Mouse (Mus musculus): ENCODE results near the gene Mc3r. TPM values are rescaled to one million over a fixed set of nuclear protein-coding genes. Genes with fewer than 3 reads are reported as not detected.

The Mc3r gene
- not detected in 2 replicates for total RNA-seq (2017)

- ATAC-seq (ENCODE audit: extremely low read depth, insufficient number of reproducible peaks, low FRiP score, poor library complexity, severe bottlenecking): no peak
These were observed at the start of gene Mc3r for GRCm38 (mm10) chr2:172248106-172248764. Gene Mc3r (plus strand): TSS chr2:172248492.

GRCm38 (mm10) chr2:172201998-172202780 lies 46.1 kb upstream of the Mc3r start:
- no peak for ATAC-seq (ENCODE audit: extremely low read depth, insufficient number of reproducible peaks, low FRiP score, poor library complexity, severe bottlenecking)

- no peak for ATAC-seq (ENCODE audit: extremely low read depth, insufficient number of reproducible peaks, low FRiP score, poor library complexity, severe bottlenecking)
These were observed 41.3 kb upstream of the Mc3r start for GRCm38 (mm10) chr2:172207003-172207402.

- no peak for ATAC-seq (ENCODE audit: extremely low read depth, insufficient number of reproducible peaks, low FRiP score, poor library complexity, severe bottlenecking)
These were observed 34.8 kb upstream of the Mc3r start for GRCm38 (mm10) chr2:172213480-172213879.

GRCm38 (mm10) chr2:172214336-172214735 lies 34.0 kb upstream of the Mc3r start:
- no peak for ATAC-seq (ENCODE audit: extremely low read depth, insufficient number of reproducible peaks, low FRiP score, poor library complexity, severe bottlenecking)

- no peak for ATAC-seq (ENCODE audit: extremely low read depth, insufficient number of reproducible peaks, low FRiP score, poor library complexity, severe bottlenecking)
These were observed 32.7 kb upstream of the Mc3r start for GRCm38 (mm10) chr2:172215508-172216162.

GRCm38 (mm10) chr2:172216163-172216915 lies 32.0 kb upstream of the Mc3r start:
- ATAC-seq (ENCODE audit: extremely low read depth, insufficient number of reproducible peaks, low FRiP score, poor library complexity, severe bottlenecking): no peak

- no peak for ATAC-seq (ENCODE audit: extremely low read depth, insufficient number of reproducible peaks, low FRiP score, poor library complexity, severe bottlenecking)
These were observed 30.4 kb upstream of the Mc3r start for GRCm38 (mm10) chr2:172217886-172218285.

- no peak for ATAC-seq (ENCODE audit: extremely low read depth, insufficient number of reproducible peaks, low FRiP score, poor library complexity, severe bottlenecking)
These were observed 29.1 kb upstream of the Mc3r start for GRCm38 (mm10) chr2:172219186-172219585.

- ATAC-seq (ENCODE audit: extremely low read depth, insufficient number of reproducible peaks, low FRiP score, poor library complexity, severe bottlenecking): no peak
These were observed 26.5 kb upstream of the Mc3r start for GRCm38 (mm10) chr2:172221656-172222393.

- no peak for ATAC-seq (ENCODE audit: extremely low read depth, insufficient number of reproducible peaks, low FRiP score, poor library complexity, severe bottlenecking)
These were observed 25.9 kb upstream of the Mc3r start for GRCm38 (mm10) chr2:172222394-172222785.

- ATAC-seq (ENCODE audit: extremely low read depth, insufficient number of reproducible peaks, low FRiP score, poor library complexity, severe bottlenecking): no peak
These were observed 25.4 kb upstream of the Mc3r start for GRCm38 (mm10) chr2:172222891-172223290.

GRCm38 (mm10) chr2:172223451-172224200 lies 24.7 kb upstream of the Mc3r start:
- ATAC-seq (ENCODE audit: extremely low read depth, insufficient number of reproducible peaks, low FRiP score, poor library complexity, severe bottlenecking): no peak

- ATAC-seq (ENCODE audit: extremely low read depth, insufficient number of reproducible peaks, low FRiP score, poor library complexity, severe bottlenecking): no peak
These were observed 21.3 kb upstream of the Mc3r start for GRCm38 (mm10) chr2:172226945-172227344.

- ATAC-seq (ENCODE audit: extremely low read depth, insufficient number of reproducible peaks, low FRiP score, poor library complexity, severe bottlenecking): no peak
These were observed 20.5 kb upstream of the Mc3r start for GRCm38 (mm10) chr2:172227808-172228207.

GRCm38 (mm10) chr2:172229190-172229589 lies 19.1 kb upstream of the Mc3r start:
- ATAC-seq (ENCODE audit: extremely low read depth, insufficient number of reproducible peaks, low FRiP score, poor library complexity, severe bottlenecking): no peak

GRCm38 (mm10) chr2:172230126-172230525 lies 18.2 kb upstream of the Mc3r start:
- ATAC-seq (ENCODE audit: extremely low read depth, insufficient number of reproducible peaks, low FRiP score, poor library complexity, severe bottlenecking): no peak

- no peak for ATAC-seq (ENCODE audit: extremely low read depth, insufficient number of reproducible peaks, low FRiP score, poor library complexity, severe bottlenecking)
These were observed 10.1 kb upstream of the Mc3r start for GRCm38 (mm10) chr2:172238220-172238619.

Measured in neutrophil, adult 5-6 weeks (primary cell).